Mouse (Mus musculus): ENCODE data around the gene Polr2l. TPM values are rescaled to one million over a fixed set of nuclear protein-coding genes. Genes with fewer than 3 reads are reported as not detected.

The Polr2l gene
- polyA plus RNA-seq (2014; fragmentation: Nextera tagmentation; extraction: Ambion mirVana), result 73.9 and 78.5 TPM in 2 replicates

DNA sequence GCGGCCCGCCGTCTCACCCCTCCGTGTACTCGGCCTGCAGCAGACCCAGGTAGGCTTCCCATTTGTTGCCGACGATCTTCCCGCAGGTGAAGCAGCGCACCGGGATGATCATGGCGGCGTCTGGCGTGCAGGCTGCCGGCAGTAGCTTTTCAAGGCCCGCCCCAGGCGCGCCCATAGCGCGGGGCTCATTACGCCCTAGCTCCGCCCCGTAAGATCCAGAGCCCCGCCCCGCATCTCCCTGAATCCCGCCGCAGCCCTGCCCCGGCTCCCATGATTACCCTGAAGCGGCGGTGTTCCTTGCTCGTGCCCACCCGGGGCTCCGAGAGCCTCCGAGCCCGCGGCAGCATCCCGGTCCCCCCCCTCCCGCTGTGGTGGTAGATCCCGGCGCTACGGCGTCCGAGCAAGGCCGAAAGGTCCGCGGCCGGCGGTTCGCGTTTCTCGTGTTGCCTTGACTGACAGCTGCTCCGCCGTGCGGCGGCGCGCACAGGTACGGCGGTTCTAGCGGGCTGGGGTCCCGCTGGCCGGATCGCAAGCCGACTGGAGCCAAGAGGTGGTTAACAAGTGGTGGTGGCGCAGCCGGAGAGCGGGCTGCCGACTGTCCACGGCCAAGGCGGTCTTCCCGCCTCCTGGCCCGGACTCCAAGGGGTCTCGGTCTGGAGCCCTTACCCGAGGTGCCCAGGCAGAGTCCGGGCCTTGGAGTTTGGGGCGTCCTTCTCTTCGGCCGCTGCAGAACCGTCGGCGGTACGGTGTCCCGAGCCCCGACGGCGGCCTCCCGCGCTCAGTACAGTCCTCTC, at the start of gene Polr2l, which contains the start of gene Tspan4:
Polr2l (minus strand) TSS at position 122 of the 794 bp plus-strand sequence.
Tspan4 (plus strand) TSS at position 230 of the 794 bp plus-strand sequence.
- no peaks in the 10 kb centered on the region for H3K9me3 ChIP-seq (ENCODE audit: control insufficient read depth, low read length)
- H3K27ac ChIP-seq (ENCODE audit: low read depth, low read length), result peak within 1 kb of the TSS; percentile 62; the same call in 1 of the 2 replicates
- H3K36me3 ChIP-seq (ENCODE audit: control insufficient read depth, insufficient read depth, low read length), result peaks cover 3% of the 10 kb centered on the region
- peak; percentile 91 for DNase-seq (ENCODE audit: low spot score)
- H3K27me3 ChIP-seq (ENCODE audit: control insufficient read depth, insufficient read depth, low read length), result peaks cover 12% of the 10 kb centered on the region
- ATAC-seq (replicated peaks; ENCODE audit: low FRiP score), result peak; percentile 85
- peaks cover 16% of the 10 kb centered on the region for H3K4me1 ChIP-seq (replicated peaks; ENCODE audit: control insufficient read depth, insufficient read depth, low read length)
- peak within 1 kb of the TSS; percentile 91 for H3K9ac ChIP-seq (ENCODE audit: low read length)
- peak within 1 kb of the TSS; percentile 94 for H3K4me2 ChIP-seq (ENCODE audit: low read depth, low read length, severe bottlenecking)
- under 1% methylated on average over 84 of the region's 87 CpGs for WGBS
- H3K4me3 ChIP-seq (ENCODE audit: low read depth, low read length), result peak within 1 kb of the TSS; percentile 78

DNA sequence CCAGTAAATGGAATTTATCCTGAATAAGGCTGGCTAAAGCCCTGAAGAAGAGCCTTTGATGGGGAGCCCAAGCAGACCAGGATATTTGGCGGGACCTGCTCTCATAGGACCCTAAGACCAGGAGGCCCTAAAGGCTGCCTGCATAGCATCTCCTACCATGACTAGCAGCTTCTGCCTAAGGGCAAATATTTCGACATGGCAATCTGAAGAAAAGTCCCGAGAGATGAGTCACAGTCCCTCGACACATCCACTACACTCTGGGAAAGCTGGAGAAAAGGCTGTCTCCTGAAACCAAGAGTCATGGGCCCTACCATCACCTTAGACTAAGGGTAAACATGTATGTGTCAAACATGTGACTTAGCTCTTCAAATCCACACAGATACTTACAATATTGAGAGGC, 49.3 kb upstream of the Polr2l start:
- DNase-seq (ENCODE audit: low spot score) (no peak), ATAC-seq (replicated peaks; ENCODE audit: low FRiP score) (no peak)
- Histone ChIP-seq H3K4me2 (ENCODE audit: low read depth, low read length, severe bottlenecking) (no peak overlapping the region), H3K36me3 (ENCODE audit: control insufficient read depth, insufficient read depth, low read length) (no peaks in the 10 kb centered on the region), H3K9ac (ENCODE audit: low read length) (no peak overlapping the region), H3K27me3 (ENCODE audit: control insufficient read depth, insufficient read depth, low read length) (no peaks in the 10 kb centered on the region), H3K9me3 (ENCODE audit: control insufficient read depth, low read length) (no peaks in the 10 kb centered on the region), H3K4me1 (replicated peaks; ENCODE audit: control insufficient read depth, insufficient read depth, low read length) (no peaks in the 10 kb centered on the region), H3K4me3 (ENCODE audit: low read depth, low read length) (no peak overlapping the region), H3K27ac (ENCODE audit: low read depth, low read length) (no peak overlapping the region)
- 89% methylated on average over 4 of the region's 4 CpGs for WGBS

DNA sequence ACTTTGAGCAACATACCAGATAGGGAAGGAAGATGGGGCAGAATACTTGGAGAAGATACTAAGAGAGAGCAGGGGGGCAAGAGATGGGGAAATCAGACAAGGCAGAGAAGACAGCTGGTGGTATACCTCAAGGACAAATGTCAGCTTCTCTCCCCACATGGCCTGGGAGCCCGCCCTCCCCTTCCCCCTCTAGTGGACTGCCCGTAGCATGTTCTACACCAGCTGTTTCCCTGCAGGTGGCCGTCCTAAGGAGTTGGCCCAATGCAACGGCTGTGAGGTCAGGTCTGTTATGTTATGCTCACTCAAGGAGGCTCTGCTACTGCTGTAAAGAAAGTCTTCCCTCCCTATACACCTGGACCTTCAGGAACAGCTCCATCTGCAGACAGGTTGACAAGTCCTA, 48.1 kb upstream of the Polr2l start:
- ATAC-seq (replicated peaks; ENCODE audit: low FRiP score) (no peak), DNase-seq (ENCODE audit: low spot score) (no peak)
- H3K36me3 ChIP-seq (ENCODE audit: control insufficient read depth, insufficient read depth, low read length), result no peaks in the 10 kb centered on the region
- H3K9ac ChIP-seq (ENCODE audit: low read length), result no peak overlapping the region
- H3K9me3 ChIP-seq (ENCODE audit: control insufficient read depth, low read length), result no peaks in the 10 kb centered on the region
- no peak overlapping the region for H3K27ac ChIP-seq (ENCODE audit: low read depth, low read length)
- H3K4me1 ChIP-seq (replicated peaks; ENCODE audit: control insufficient read depth, insufficient read depth, low read length), result no peaks in the 10 kb centered on the region
- no peaks in the 10 kb centered on the region for H3K27me3 ChIP-seq (ENCODE audit: control insufficient read depth, insufficient read depth, low read length)
- H3K4me3 ChIP-seq (ENCODE audit: low read depth, low read length), result no peak overlapping the region
- no peak overlapping the region for H3K4me2 ChIP-seq (ENCODE audit: low read depth, low read length, severe bottlenecking)
- WGBS, result 59% methylated on average over 4 of the region's 4 CpGs

DNA sequence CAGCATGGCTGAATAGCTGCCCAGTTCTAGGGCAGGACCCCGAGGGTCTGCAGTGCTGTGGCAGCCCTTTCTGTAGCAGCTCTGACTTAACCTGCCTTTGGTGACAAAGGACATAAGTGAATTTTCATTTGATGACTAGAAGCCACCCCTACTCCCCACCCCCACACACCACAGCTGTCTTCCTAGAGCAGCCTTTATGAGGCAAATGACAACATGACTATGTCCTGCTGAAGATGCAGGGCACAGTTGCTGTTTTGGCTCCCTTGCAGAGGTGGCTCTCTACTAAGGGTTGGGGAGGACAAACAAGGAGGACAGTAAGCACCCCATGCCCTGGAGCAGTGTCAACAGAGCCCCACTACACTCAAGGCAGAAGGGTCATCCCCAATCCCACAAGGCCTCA, 44.9 kb upstream of the Polr2l start:
- no peaks in the 10 kb centered on the region for H3K4me1 ChIP-seq (replicated peaks; ENCODE audit: control insufficient read depth, insufficient read depth, low read length)
- ATAC-seq (replicated peaks; ENCODE audit: low FRiP score), result no peak
- no peaks in the 10 kb centered on the region for H3K36me3 ChIP-seq (ENCODE audit: control insufficient read depth, insufficient read depth, low read length)
- no peaks in the 10 kb centered on the region for H3K27me3 ChIP-seq (ENCODE audit: control insufficient read depth, insufficient read depth, low read length)
- no peak overlapping the region for H3K4me3 ChIP-seq (ENCODE audit: low read depth, low read length)
- WGBS, result 89% methylated on average over 1 of the region's 1 CpGs
- no peak overlapping the region for H3K27ac ChIP-seq (ENCODE audit: low read depth, low read length)
- H3K9ac ChIP-seq (ENCODE audit: low read length), result no peak overlapping the region
- DNase-seq (ENCODE audit: low spot score), result no peak
- no peaks in the 10 kb centered on the region for H3K9me3 ChIP-seq (ENCODE audit: control insufficient read depth, low read length)
- no peak overlapping the region for H3K4me2 ChIP-seq (ENCODE audit: low read depth, low read length, severe bottlenecking)

DNA sequence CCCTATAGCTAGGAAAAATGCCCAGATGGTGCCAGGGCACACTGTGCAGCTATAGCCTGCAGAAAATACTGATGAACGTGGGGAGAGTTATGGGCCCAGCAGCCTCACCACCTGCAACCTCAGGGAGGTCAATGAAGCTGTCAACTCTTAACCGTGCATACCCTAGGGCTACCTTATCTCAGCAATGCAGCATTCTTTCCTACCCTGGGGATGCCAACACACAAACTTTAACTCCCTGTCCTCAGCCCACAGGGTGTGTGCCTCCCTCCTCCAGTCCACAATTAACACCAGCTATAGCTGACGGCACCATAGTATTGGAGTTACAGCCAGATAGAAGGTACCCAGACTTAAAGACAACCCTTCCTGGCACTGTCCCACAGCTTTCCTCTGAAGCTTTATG, 44.0 kb upstream of the Polr2l start:
- Histone ChIP-seq H3K9ac (ENCODE audit: low read length) (no peak overlapping the region), H3K9me3 (ENCODE audit: control insufficient read depth, low read length) (no peaks in the 10 kb centered on the region), H3K27me3 (ENCODE audit: control insufficient read depth, insufficient read depth, low read length) (no peaks in the 10 kb centered on the region), H3K27ac (ENCODE audit: low read depth, low read length) (no peak overlapping the region), H3K4me2 (ENCODE audit: low read depth, low read length, severe bottlenecking) (no peak overlapping the region), H3K4me1 (replicated peaks; ENCODE audit: control insufficient read depth, insufficient read depth, low read length) (no peaks in the 10 kb centered on the region), H3K4me3 (ENCODE audit: low read depth, low read length) (no peak overlapping the region), H3K36me3 (ENCODE audit: control insufficient read depth, insufficient read depth, low read length) (no peaks in the 10 kb centered on the region)
- DNase-seq (ENCODE audit: low spot score) (no peak), ATAC-seq (replicated peaks; ENCODE audit: low FRiP score) (no peak)
- WGBS, result 80% methylated on average over 3 of the region's 3 CpGs

DNA sequence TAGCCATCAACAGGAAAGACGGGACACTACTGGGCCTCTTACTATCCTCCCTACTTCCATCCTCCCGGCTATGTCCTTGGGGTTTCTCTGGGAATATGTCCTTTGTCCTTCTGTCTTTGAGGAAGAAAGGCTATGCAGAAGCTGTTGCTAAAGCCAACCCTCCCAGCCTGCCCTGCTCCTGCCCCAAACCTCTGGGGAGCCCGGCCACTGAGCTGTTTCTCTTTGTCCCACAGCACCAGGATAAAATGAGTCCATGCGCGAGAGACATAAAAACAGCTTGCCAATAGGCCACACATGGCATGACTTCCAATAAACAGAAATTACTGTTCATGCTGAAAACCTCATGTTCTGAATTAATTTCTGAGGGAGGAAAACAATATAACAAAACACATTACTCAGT, 43.4 kb upstream of the Polr2l start:
- no peak for ATAC-seq (replicated peaks; ENCODE audit: low FRiP score)
- Histone ChIP-seq H3K9ac (ENCODE audit: low read length) (no peak overlapping the region), H3K4me3 (ENCODE audit: low read depth, low read length) (no peak overlapping the region)

DNA sequence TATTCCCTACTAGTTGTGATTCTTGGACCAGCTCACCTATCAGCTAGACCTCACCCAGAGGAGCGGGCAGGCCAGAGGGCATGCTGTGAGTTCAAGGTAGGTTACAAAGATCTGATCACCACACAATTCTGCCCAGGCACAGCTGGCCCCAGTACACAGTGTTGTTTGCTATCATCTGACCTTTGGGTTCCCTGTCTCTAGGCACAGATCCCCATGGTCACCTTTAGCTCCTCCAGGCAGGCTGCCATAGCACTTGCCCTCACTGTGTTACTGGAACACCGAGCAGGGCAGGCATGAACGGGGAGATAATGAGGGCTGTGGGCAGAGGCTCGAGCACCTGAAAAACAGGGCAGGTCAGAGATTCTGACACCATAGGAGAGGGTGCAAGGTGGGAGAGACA, 42.7 kb upstream of the Polr2l start:
- no peak for DNase-seq (ENCODE audit: low spot score)
- Histone ChIP-seq H3K27ac (ENCODE audit: low read depth, low read length) (no peak overlapping the region), H3K4me2 (ENCODE audit: low read depth, low read length, severe bottlenecking) (no peak overlapping the region), H3K4me3 (ENCODE audit: low read depth, low read length) (no peak overlapping the region), H3K9me3 (ENCODE audit: control insufficient read depth, low read length) (no peaks in the 10 kb centered on the region), H3K27me3 (ENCODE audit: control insufficient read depth, insufficient read depth, low read length) (no peaks in the 10 kb centered on the region), H3K4me1 (replicated peaks; ENCODE audit: control insufficient read depth, insufficient read depth, low read length) (no peaks in the 10 kb centered on the region), H3K36me3 (ENCODE audit: control insufficient read depth, insufficient read depth, low read length) (no peaks in the 10 kb centered on the region), H3K9ac (ENCODE audit: low read length) (no peak overlapping the region)
- ATAC-seq (replicated peaks; ENCODE audit: low FRiP score), result no peak
- 93% methylated on average over 4 of the region's 4 CpGs for whole genome bisulfite sequencing

More for the DNA sequence above, 43.4 kb upstream of the Polr2l start:
- no peak overlapping the region for H3K27ac ChIP-seq (ENCODE audit: low read depth, low read length)
- H3K4me2 ChIP-seq (ENCODE audit: low read depth, low read length, severe bottlenecking), result no peak overlapping the region
- H3K9me3 ChIP-seq (ENCODE audit: control insufficient read depth, low read length), result no peaks in the 10 kb centered on the region
- H3K36me3 ChIP-seq (ENCODE audit: control insufficient read depth, insufficient read depth, low read length), result no peaks in the 10 kb centered on the region
- 86% methylated on average over 5 of the region's 5 CpGs for WGBS
- no peak for DNase-seq (ENCODE audit: low spot score)
- no peaks in the 10 kb centered on the region for H3K27me3 ChIP-seq (ENCODE audit: control insufficient read depth, insufficient read depth, low read length)
- no peaks in the 10 kb centered on the region for H3K4me1 ChIP-seq (replicated peaks; ENCODE audit: control insufficient read depth, insufficient read depth, low read length)

DNA sequence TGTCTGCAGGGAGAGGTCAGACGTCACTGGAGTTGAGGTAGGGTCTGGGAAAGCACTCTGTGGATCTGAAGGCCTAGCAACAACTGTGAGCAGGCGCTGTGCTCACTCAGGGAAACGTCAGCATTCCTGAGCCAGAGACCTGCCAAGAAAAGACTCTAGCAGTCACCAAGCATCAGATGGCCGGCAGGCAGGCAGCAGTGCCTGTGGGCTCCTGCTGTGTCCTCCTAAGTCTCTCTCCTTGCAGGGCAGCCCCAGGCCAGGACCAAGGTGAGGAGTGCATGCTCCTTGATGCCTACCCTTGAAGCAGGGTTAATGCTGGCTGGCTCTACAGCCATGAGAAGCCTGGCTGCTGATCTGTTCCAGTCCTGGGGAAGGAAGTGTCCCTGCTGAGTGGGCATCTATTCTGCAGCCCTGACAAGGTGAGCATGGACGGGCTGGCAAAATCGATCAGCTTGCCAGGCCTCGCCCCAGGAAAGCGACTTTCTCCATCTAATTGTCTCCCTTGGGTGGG, 35.8 kb upstream of the Polr2l start:
- H3K36me3 ChIP-seq (ENCODE audit: control insufficient read depth, insufficient read depth, low read length), result no peaks in the 10 kb centered on the region
- H3K4me2 ChIP-seq (ENCODE audit: low read depth, low read length, severe bottlenecking), result no peak overlapping the region
- H3K4me3 ChIP-seq (ENCODE audit: low read depth, low read length), result no peak overlapping the region
- no peaks in the 10 kb centered on the region for H3K4me1 ChIP-seq (replicated peaks; ENCODE audit: control insufficient read depth, insufficient read depth, low read length)
- H3K27ac ChIP-seq (ENCODE audit: low read depth, low read length), result no peak overlapping the region
- H3K9me3 ChIP-seq (ENCODE audit: control insufficient read depth, low read length), result no peaks in the 10 kb centered on the region; the same call in 1 of the 2 replicates
- H3K27me3 ChIP-seq (ENCODE audit: control insufficient read depth, insufficient read depth, low read length), result no peaks in the 10 kb centered on the region
- H3K9ac ChIP-seq (ENCODE audit: low read length), result no peak overlapping the region
- WGBS, result 72% methylated on average over 8 of the region's 8 CpGs
- ATAC-seq (replicated peaks; ENCODE audit: low FRiP score), result no peak
- DNase-seq (ENCODE audit: low spot score), result no peak

DNA sequence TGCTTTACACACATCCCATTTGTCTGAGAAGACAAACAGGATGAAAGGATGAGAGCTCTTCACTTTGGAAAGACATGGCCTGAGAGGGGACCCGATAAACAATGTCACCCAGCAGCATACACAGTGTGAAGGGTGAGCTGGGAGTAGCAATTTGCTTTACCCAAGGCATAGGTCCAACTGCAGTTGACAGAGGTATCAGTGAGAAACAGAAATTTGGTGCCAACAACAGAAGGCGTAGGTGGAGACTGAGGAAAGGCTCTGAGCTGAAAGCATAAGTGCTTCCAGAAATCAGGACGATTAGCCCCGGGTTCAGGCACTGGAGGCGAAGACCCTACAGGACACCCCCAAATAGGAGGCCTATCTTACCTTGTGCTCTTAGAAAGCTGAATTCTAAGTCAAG, 35.3 kb upstream of the Polr2l start:
- Histone ChIP-seq H3K9ac (ENCODE audit: low read length) (no peak overlapping the region), H3K36me3 (ENCODE audit: control insufficient read depth, insufficient read depth, low read length) (no peaks in the 10 kb centered on the region), H3K4me1 (replicated peaks; ENCODE audit: control insufficient read depth, insufficient read depth, low read length) (no peaks in the 10 kb centered on the region), H3K4me2 (ENCODE audit: low read depth, low read length, severe bottlenecking) (no peak overlapping the region), H3K27ac (ENCODE audit: low read depth, low read length) (no peak overlapping the region), H3K4me3 (ENCODE audit: low read depth, low read length) (no peak overlapping the region), H3K9me3 (ENCODE audit: control insufficient read depth, low read length) (no peaks in the 10 kb centered on the region; the same call in 1 of the 2 replicates), H3K27me3 (ENCODE audit: control insufficient read depth, insufficient read depth, low read length) (no peaks in the 10 kb centered on the region)
- no peak for ATAC-seq (replicated peaks; ENCODE audit: low FRiP score)
- DNase-seq (ENCODE audit: low spot score), result no peak
- whole genome bisulfite sequencing, result 93% methylated on average over 5 of the region's 5 CpGs

All from forebrain, embryonic 11.5 days (tissue).